Mouse (Mus musculus) cerebellum, adult 2 months (tissue): ENCODE data around the gene Tspan2.

Experiments used
- CTCF ChIP-seq: fragments of 200-500 bp; IDR thresholded peaks from 2 replicates; pipeline ENCODE4 v1.5.1; 2011; ENCODE audit warnings: low read depth, mild to moderate bottlenecking, control low read depth, low read length, moderate library complexity, borderline replicate concordance; ENCODE audit not compliant: insufficient read depth
- POLR2A ChIP-seq: fragments of 200-500 bp; IDR thresholded peaks from 2 replicates; pipeline ENCODE4 v1.6.1; 2011; ENCODE audit warnings: low read length, control low read depth, borderline replicate concordance; ENCODE audit not compliant: insufficient read depth

DNA sequence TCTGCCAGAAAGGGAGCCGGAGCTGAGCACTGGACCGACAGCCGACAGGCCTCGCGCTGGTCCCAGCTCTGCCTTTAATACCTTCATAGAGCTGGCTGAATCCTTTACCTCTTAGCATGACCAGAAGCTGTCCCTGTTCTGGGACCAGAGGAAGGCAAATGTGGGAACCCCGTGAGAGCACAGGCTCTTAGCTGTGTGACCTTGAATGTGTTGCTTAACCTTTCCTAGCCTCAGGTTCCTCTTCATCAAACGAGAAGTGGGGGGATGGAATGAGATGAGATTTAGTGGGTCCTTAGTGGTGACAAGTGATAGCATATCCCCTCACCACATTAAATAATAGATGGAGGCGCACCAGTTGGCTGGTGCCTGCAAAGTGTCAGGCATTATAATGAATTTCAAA, 18.5 kb upstream of the Tspan2 start:
- TF ChIP-seq CTCF (no peak), POLR2A (no peak)
